Comparison of ENCODE assay signal across 8 mouse cellular contexts in the genomic region with DNA sequence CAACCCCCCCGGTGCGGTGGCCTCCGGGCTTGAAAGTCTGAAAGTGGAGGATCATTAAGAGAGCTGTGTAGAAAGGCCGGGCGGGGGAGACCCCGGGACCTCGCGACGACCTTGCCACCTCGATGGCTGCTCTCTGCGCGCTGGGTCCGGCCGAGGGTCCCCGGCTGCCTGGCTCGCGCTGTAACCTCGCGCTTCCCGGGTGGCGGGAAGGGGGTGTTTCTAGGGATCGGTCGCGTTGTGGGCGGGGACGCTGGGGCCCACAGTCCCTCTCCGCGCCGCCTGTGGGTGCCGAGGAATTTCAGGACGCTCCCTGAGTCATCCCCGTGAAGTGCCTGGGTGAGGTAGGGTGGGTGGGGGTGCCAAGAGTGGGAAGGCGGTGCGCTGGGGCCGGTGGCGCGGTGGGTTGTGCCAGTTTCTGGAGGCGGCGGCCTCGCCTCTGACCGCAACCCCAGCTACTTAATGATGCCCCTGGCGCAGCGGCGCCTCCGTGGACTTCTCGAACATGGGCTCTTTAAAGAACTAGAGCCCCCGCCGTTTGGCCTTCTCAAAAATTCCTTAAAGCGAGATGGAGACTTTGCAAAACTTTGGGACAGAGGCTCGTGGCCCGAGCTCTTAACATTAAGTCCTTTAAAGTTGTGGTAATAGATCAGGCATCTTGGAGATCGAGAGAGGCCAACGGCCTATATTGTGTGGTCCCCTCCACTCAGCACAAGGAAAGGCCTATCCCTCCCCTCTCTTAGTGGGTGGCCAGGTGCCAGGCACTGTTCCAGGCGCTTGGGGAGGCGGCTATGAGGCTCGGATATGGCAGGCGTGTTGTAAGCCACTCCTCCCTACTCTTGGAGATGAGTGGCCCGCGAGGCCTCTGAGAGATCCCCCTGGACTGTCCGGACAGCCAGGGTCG. TPM values are rescaled to one million over a fixed set of nuclear protein-coding genes. Genes with fewer than 3 reads are reported as not detected.
DNase-seq lines count a peak whose midpoint lies in the region; ATAC-seq and TF ChIP-seq lines count a peak whose summit lies in the region.

No protein-coding gene starts in this region.

- no peaks in the 10 kb centered on the region for H3K36me3 ChIP-seq in heart, embryonic 11.5 days (ENCODE audit: control insufficient read depth, insufficient read depth, low read length)
- H3K36me3 ChIP-seq in E14TG2a.4 (ENCODE audit: insufficient read depth, low read length): peaks cover 14% of the 10 kb centered on the region
- no peaks in the 10 kb centered on the region for H3K36me3 ChIP-seq in heart, embryonic 15.5 days
- no peaks in the 10 kb centered on the region for H3K36me3 ChIP-seq in limb, embryonic 12.5 days
- no peaks in the 10 kb centered on the region for H3K36me3 ChIP-seq in midbrain, embryonic 13.5 days

- no peaks in the 10 kb centered on the region for H3K9me3 ChIP-seq in heart, embryonic 11.5 days (replicated peaks; ENCODE audit: control insufficient read depth, low read length)
- no peaks in the 10 kb centered on the region for H3K9me3 ChIP-seq in E14TG2a.4 (ENCODE audit: low read length)
- no peaks in the 10 kb centered on the region for H3K9me3 ChIP-seq in heart, embryonic 15.5 days (replicated peaks)
- H3K9me3 ChIP-seq in limb, embryonic 12.5 days: no peaks in the 10 kb centered on the region
- H3K9me3 ChIP-seq in midbrain, embryonic 13.5 days: no peaks in the 10 kb centered on the region

- peak overlapping the region; percentile 95 for H3K27ac ChIP-seq in heart, embryonic 11.5 days (ENCODE audit: low read depth, low read length)
- H3K27ac ChIP-seq in heart, embryonic 15.5 days: peak overlapping the region; percentile 97
- H3K27ac ChIP-seq in limb, embryonic 12.5 days: peak overlapping the region; percentile 90
- peak overlapping the region; percentile 99 for H3K27ac ChIP-seq in midbrain, embryonic 13.5 days

- H3K4me3 ChIP-seq in heart, embryonic 11.5 days (ENCODE audit: low read depth, low read length): peak overlapping the region; percentile 77
- peak overlapping the region; percentile 88 for H3K4me3 ChIP-seq in E14TG2a.4 (replicated peaks; ENCODE audit: low read length)
- peak overlapping the region; percentile 64 for H3K4me3 ChIP-seq in heart, embryonic 15.5 days
- H3K4me3 ChIP-seq in limb, embryonic 12.5 days (replicated peaks): peak overlapping the region; percentile 68
- H3K4me3 ChIP-seq in midbrain, embryonic 13.5 days (replicated peaks): peak overlapping the region; percentile 61

- TF ChIP-seq CTCF in E14TG2a.4 (conservative IDR thresholded peaks at IDR 0.05; ENCODE audit: low read length): no peak

- peak overlapping the region; percentile 99 for H3K4me2 ChIP-seq in heart, embryonic 11.5 days
- H3K4me2 ChIP-seq in heart, embryonic 15.5 days: peak overlapping the region; percentile 99
- peak overlapping the region; percentile 99 for H3K4me2 ChIP-seq in limb, embryonic 12.5 days
- H3K4me2 ChIP-seq in midbrain, embryonic 13.5 days (replicated peaks): peak overlapping the region; percentile 95

- DNase-seq in heart, adult 8-10 months (ENCODE audit: low spot score): no peak
- DNase-seq in c-Kit-positive CD71-positive TER-119-positive erythroid progenitor cells, embryonic 14.5 days (ENCODE audit: low spot score): peak; percentile 52
- peak; percentile 32 to 39 for DNase-seq in urinary bladder, postnatal 36 days (ENCODE audit: low spot score in 2 of 2)

- peak; percentile 18; the same call in 1 of the 2 replicates for ATAC-seq in heart, embryonic 11.5 days (replicated peaks; ENCODE audit: insufficient number of reproducible peaks, low FRiP score, low TSS enrichment)
- ATAC-seq in heart, embryonic 15.5 days (replicated peaks; ENCODE audit: insufficient number of reproducible peaks, insufficient read depth, low FRiP score, low read depth): peak; percentile 45
- 0 out of 2 replicates have a peak, but pooled peaks have one; percentile 16 for ATAC-seq in limb, embryonic 12.5 days (ENCODE audit: insufficient number of reproducible peaks, insufficient read depth, low FRiP score, low TSS enrichment, low read depth)
- ATAC-seq in midbrain, embryonic 13.5 days: peak; percentile 1; the same call in 1 of the 2 replicates

- peaks cover 81% of the 10 kb centered on the region for H3K4me1 ChIP-seq in heart, embryonic 11.5 days (ENCODE audit: control insufficient read depth, insufficient read depth, low read length)
- H3K4me1 ChIP-seq in E14TG2a.4 (replicated peaks; ENCODE audit: low read depth, low read length): peaks cover 70% of the 10 kb centered on the region
- peaks cover 95% of the 10 kb centered on the region for H3K4me1 ChIP-seq in heart, embryonic 15.5 days (replicated peaks)
- peaks cover 96% of the 10 kb centered on the region for H3K4me1 ChIP-seq in limb, embryonic 12.5 days (replicated peaks)
- peaks cover 100% of the 10 kb centered on the region for H3K4me1 ChIP-seq in midbrain, embryonic 13.5 days (replicated peaks)

- H3K27me3 ChIP-seq in heart, embryonic 11.5 days (ENCODE audit: control insufficient read depth, insufficient read depth, low read length): no peaks in the 10 kb centered on the region
- no peaks in the 10 kb centered on the region for H3K27me3 ChIP-seq in E14TG2a.4 (ENCODE audit: insufficient read depth, low read length)
- H3K27me3 ChIP-seq in heart, embryonic 15.5 days: no peaks in the 10 kb centered on the region
- H3K27me3 ChIP-seq in limb, embryonic 12.5 days: peaks cover 18% of the 10 kb centered on the region
- H3K27me3 ChIP-seq in midbrain, embryonic 13.5 days: no peaks in the 10 kb centered on the region

- under 1% methylated on average over 61 of the region's 61 CpGs for WGBS in heart, embryonic 11.5 days (ENCODE audit: insufficient replicate concordance)
- WGBS in heart, embryonic 15.5 days: under 1% methylated on average over 61 of the region's 61 CpGs
- WGBS in limb, embryonic 12.5 days: under 1% methylated on average over 61 of the region's 61 CpGs
- under 1% methylated on average over 61 of the region's 61 CpGs for WGBS in midbrain, embryonic 13.5 days

- H3K9ac ChIP-seq in heart, embryonic 11.5 days (ENCODE audit: low read depth, low read length): peak overlapping the region; percentile 84
- peak overlapping the region; percentile 83 for H3K9ac ChIP-seq in heart, embryonic 15.5 days
- H3K9ac ChIP-seq in limb, embryonic 12.5 days (replicated peaks): peak overlapping the region; percentile 59
- peak overlapping the region; percentile 88 for H3K9ac ChIP-seq in midbrain, embryonic 13.5 days (replicated peaks)

RNA-seq across cellular contexts. Expression of a gene that starts 52.5 kb away (rescaled TPM):
- 81.8 and 82.7 TPM in 2 replicates for polyA plus RNA-seq in heart, embryonic 11.5 days (2014; fragmentation: Nextera tagmentation; extraction: Ambion mirVana)
- 1 to 10 TPM in 3 of 4 experiments, under 1 TPM in 1; 0.98 to 1.7 (median 1.7) TPM for total RNA-seq in heart, adult 8-10 months (2022)
- polyA plus RNA-seq in heart, embryonic 15.5 days (2015; fragmentation: Nextera tagmentation; extraction: Ambion mirVana): 43.9 and 56.2 TPM in 2 replicates
- polyA plus RNA-seq in limb, embryonic 12.5 days (2016; fragmentation: Nextera tagmentation; extraction: Ambion mirVana): 111 and 113 TPM in 2 replicates
- polyA plus RNA-seq in midbrain, embryonic 13.5 days (2015; fragmentation: Nextera tagmentation; extraction: Ambion mirVana): 36.7 and 37.9 TPM in 2 replicates
